ENCODE assay signal across 10 mouse cellular contexts in the genomic region with DNA sequence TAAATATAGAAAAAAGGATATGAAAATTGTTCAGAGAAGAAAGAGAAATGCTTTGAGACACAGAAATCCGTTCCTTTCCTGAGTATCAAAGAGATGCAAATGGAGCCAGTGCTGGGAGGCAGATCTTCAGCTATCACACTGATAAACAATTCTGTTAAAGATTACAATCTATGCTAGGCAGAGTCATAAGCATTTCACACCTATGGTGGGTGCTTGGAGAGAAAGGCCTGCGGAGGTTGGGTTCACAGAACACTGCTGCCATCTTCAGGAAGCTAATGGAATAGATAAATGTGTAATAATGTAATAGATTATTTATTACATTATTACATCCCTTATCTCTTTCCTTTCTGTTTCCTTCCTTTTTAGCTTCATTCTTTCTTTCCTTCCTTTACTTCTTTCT.
DNase-seq lines count a peak whose midpoint lies in the region; ATAC-seq lines count a peak whose summit lies in the region.
"Had no signal": no experiment of that assay in that cellular context is flagged by ENCODE, and none has a peak within 500 bp of the region (broad histone marks: within the 10 kb centered on the region; RNA-seq: fewer than 3 reads in every experiment).

No protein-coding gene starts in this region.

- no peak overlapping the region for H3K4me3 ChIP-seq in midbrain, embryonic 10.5 days
- H3K4me3 ChIP-seq in midbrain, embryonic 13.5 days (replicated peaks) = no peak overlapping the region
- H3K4me3 ChIP-seq: heart, embryonic 15.5 days; midbrain, embryonic 12.5 days had no signal

- peaks cover 98% of the 10 kb centered on the region for H3K27me3 ChIP-seq in midbrain, embryonic 10.5 days (ENCODE audit: low read depth, poor library complexity, severe bottlenecking)
- peaks cover 66% of the 10 kb centered on the region for H3K27me3 ChIP-seq in midbrain, embryonic 13.5 days

- peak; percentile 3 for DNase-seq in cerebellum, adult 11 months
- peak; percentile 13 for DNase-seq in midbrain, embryonic 10.5 days (ENCODE audit: low spot score)
- DNase-seq in cerebellum, adult 8-10 months = peak; percentile 16
- DNase-seq in layer of hippocampus, adult 18-20 months (ENCODE audit: low spot score in 2 of 2) = peak; percentile 6 to 34
- peak; percentile 53 for DNase-seq in retina, postnatal 1 day

- H3K9ac ChIP-seq in midbrain, embryonic 13.5 days (replicated peaks) = no peak overlapping the region
- H3K9ac ChIP-seq: heart, embryonic 15.5 days; midbrain, embryonic 12.5 days had no signal

- H3K4me2 ChIP-seq in midbrain, embryonic 13.5 days (replicated peaks) = no peak overlapping the region
- H3K4me2 ChIP-seq: heart, embryonic 15.5 days; midbrain, embryonic 12.5 days had no signal

- H3K9me3 ChIP-seq in midbrain, embryonic 10.5 days (replicated peaks) = no peaks in the 10 kb centered on the region
- no peaks in the 10 kb centered on the region for H3K9me3 ChIP-seq in midbrain, embryonic 13.5 days
- H3K9me3 ChIP-seq: heart, embryonic 15.5 days; midbrain, embryonic 12.5 days had no signal

- H3K36me3 ChIP-seq in midbrain, embryonic 10.5 days = no peaks in the 10 kb centered on the region
- H3K36me3 ChIP-seq in midbrain, embryonic 13.5 days = no peaks in the 10 kb centered on the region
- H3K36me3 ChIP-seq: heart, embryonic 15.5 days; midbrain, embryonic 12.5 days had no signal

- WGBS in midbrain, embryonic 10.5 days = 13% methylated on average over 2 of the region's 2 CpGs
- 10% methylated on average over 2 of the region's 2 CpGs for WGBS in midbrain, embryonic 13.5 days

- no peak overlapping the region for H3K27ac ChIP-seq in midbrain, embryonic 10.5 days (replicated peaks)
- no peak overlapping the region for H3K27ac ChIP-seq in midbrain, embryonic 13.5 days
- H3K27ac ChIP-seq: heart, embryonic 15.5 days; midbrain, embryonic 12.5 days had no signal

- no peak for ATAC-seq in cerebellum, adult (ENCODE audit: insufficient number of reproducible peaks, low FRiP score, low TSS enrichment)
- ATAC-seq in midbrain, embryonic 13.5 days = no peak; the same call in 1 of the 2 replicates
- no peak for ATAC-seq in frontal cortex, adult (ENCODE audit: low TSS enrichment)

- no peaks in the 10 kb centered on the region for H3K4me1 ChIP-seq in midbrain, embryonic 10.5 days
- H3K4me1 ChIP-seq in midbrain, embryonic 13.5 days (replicated peaks) = no peaks in the 10 kb centered on the region
- H3K4me1 ChIP-seq: heart, embryonic 15.5 days; midbrain, embryonic 12.5 days had no signal

Comparison
In these comparisons a context has a peak if more than half of its experiments do, and no peak if none do; other contexts are left out.
1. DNase-seq: peak in every context shown above with its lines; median percentile 53 in retina, postnatal 1 day; 20 in layer of hippocampus, adult 18-20 months; 16 in cerebellum, adult 8-10 months; 13 in midbrain, embryonic 10.5 days; 3 in cerebellum, adult 11 months.